Mouse (Mus musculus) kidney, adult 11 months (tissue): Measurements from ENCODE around the gene Cpsf7.

Experiments used
- DNase-seq: peaks from one replicate; pipeline ENCODE4 v3.0.0; 2022

The Cpsf7 gene

DNA sequence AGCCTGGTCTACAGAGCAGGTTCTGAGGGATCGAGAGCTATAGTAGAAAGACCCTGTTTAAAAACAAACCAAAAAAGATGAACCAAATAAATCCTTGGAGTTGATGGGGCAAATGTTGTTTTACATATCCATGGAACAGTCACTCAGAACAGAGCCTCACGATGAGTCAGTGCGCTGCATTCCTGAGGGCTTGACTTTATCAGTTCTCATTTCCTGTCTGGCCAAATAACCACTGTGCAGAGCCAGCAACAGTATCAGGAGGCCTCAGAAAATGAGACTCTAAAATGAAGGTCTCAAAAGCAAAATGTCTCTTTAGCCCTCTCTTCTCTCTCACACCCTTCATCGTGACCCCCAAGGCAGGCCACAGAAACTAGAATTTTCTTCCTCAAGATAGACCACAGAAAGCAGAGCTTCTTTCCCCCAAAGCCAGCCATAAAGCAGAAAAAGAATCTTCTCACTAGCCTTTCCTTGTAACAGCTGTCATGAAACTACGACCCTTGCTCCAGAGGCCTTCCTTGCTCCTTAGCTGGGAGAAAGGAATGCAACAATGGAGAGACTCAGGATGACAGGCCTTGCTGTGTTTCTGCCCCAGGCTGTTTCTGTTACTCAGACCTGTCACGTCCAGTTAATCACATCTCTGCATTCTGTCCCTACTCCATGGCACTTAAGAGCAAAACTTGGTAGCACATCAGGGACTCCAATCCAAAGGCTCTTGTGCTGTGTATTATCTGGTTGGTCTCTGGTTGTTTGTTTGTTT lies 36.7 kb downstream of the Cpsf7 start:
- no peak for DNase-seq

DNA sequence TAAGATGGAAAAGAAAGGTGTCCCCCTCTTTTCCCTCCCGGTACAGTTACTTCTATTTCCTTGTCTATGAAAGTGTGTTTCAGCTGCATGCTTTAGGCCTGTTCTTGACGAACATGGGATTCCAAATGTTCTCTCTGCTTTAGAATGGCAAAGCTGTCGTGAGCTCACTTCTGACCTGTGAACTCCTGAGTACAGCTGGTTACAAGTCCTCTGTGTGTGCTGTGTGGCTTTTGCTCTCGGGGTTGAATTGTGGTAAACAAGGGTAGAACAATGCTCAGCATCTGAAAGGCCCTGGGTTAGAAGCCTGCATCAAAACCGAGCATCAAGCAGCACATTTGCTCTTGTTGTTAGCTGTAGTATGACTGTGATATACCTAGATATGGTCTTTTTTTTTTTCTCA lies 37.3 kb downstream of the Cpsf7 start:
- no peak for DNase-seq

DNA sequence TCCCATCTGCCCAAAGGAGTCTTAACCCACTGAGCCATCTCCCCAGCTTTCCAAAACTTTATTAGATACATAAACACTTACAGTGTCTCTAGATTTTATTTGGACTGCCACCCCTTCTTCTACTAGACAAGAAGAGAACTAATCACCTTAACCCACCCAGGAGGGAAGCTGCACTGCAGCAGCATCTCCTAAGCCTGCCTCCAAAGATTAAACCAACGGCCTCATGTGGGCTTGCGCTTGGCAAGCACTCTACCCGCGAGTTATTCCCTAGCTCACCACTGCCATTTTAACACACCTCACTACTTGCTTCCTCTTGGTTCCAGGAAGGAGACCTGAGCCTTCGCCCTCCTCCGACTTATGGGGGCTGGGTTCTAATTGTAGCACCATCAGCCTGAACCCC lies 39.2 kb downstream of the Cpsf7 start:
- DNase-seq = no peak

DNA sequence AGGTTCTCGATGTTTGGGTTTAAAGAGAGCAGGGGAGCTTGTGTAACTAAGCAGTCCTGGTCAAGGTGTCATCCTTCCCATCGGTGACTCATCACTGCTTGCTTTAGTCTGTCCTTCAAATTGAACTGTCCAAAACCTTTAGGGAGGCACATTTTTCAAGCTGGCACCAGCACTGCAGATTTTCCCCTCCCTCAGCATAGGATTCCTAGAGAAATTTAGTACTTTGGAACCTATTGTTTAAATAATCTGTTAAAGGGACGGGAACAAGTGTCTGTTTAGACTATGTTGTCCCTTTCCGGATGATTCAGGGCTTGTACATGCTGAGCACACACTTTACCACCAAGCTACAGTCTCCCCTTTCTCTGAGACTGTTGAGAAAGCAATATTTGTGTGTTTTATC lies 40.2 kb downstream of the Cpsf7 start:
- DNase-seq = no peak

DNA sequence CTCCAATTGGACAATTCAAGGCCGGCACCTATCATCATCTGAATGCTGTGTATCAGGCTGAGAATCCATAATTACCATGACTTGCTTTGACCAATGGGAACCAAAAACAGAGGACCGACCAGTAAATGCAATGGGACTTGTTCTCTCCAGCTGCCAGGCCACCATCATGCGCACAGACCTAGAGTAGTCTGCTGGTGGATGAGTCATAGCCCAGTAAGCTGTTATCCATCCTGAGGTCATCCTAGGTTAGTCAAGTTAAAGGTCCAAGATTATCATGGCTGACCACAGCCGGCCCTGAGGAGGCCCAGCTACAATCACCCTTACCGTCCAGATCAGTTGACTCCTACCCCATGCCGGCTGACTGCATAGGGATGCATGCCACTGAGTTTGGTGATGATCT lies 44.6 kb downstream of the Cpsf7 start:
- no peak for DNase-seq

DNA sequence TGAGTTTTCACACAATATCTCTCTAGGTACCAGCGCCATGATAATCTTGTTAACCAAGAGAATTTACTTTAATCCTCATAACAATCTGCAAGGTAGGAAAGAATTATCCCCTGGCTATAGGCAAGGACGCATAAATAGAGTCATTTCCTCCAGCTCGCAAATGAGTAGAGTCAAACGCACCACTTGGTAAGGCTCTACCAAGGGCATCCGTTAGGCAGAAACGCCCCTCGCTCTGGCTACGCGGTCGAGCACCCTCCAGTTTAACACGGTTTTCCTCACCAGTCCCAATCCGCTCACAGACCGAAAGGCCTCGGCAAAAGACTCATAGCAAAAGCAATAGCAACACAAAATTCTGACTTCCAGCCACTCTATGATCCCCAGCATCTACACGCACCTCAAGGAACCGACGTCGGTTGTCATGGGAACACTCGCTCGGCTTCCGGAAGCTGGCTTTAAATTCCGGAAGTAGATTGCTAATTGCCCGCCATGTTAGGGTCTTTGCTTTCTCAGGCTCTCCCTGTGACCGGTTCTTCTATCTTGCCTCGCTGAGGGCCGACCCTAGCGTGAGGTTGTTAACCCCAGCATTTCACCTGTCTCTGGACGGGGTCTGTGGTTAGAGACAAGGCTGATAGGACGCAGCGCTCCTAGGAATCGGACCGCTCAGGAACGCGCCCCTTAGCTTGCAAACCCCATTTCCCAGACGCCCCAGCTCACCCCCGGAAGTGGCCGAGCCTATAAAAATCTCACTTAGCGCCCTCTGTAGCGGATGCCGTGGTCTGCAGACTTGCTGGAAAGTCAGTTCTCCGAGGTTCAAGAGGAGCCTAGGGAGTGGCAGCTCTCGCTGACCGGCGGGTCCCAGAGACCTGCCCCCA lies 51.9 kb downstream of the Cpsf7 start, which contains the start of the genes Cyb561a3 and Tmem138:
Cyb561a3 (plus strand) TSS at position 483 of the 872 bp plus-strand sequence.
Tmem138 (minus strand) TSS at position 673 of the 872 bp plus-strand sequence.
- peak; percentile 93 for DNase-seq

DNA sequence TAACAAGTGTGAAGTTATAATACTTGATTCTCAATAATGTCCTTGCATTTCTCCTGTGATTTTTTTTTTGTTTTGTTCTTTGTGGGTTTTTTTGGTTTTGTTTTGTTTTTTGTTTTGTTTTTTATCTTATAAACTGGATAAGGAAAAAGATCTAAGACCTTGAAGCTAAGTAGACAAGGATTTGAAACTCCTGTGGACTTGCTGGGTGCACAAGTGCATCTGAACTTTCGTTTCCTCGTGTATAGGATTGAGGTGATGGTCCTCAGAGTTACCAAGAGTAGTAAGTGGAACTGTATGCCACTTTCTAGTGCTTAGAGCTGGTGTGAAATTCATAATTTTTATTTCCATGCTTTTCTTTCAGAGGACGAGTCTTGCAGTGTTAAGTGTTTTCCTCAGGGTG lies 55.0 kb downstream of the Cpsf7 start:
- no peak for DNase-seq

DNA sequence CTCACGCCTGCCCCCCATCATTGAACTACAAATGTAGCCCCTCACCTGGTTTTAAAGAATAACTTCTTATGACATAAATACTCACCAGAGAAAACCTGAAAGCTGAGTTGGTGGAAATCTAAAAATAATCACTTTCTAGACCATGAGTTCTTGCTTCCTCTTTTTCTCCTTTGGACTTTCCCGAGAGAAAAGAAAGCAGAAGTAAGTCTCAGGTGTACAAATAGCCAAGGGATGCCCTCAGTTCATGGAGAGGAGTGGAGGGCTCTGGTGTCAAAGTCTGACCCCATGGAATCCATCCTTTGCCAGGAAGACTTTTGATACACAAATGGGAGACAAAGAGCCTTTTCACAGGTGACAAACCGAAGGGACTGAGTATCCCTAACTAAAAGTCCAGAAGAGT lies 55.7 kb downstream of the Cpsf7 start:
- no peak for DNase-seq

DNA sequence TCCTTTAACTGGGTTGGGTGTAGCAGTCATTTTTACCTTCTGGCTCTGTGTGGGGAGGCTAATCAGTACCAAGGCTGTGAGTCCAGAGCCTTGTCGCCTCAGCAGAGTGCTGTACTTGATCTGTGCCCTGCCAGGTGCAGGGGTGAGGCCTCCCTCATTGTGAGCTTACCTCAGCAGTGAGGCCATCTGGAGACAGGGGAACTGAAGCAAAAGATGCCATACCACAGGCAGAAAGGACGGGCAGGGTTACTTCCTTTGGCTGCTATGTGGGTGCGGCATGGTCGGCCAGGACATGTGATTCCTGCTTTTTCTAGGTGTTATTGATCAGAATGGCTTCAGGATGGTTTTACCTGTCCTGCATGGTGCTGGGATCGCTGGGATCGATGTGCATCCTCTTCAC lies 56.9 kb downstream of the Cpsf7 start:
- no peak for DNase-seq

DNA sequence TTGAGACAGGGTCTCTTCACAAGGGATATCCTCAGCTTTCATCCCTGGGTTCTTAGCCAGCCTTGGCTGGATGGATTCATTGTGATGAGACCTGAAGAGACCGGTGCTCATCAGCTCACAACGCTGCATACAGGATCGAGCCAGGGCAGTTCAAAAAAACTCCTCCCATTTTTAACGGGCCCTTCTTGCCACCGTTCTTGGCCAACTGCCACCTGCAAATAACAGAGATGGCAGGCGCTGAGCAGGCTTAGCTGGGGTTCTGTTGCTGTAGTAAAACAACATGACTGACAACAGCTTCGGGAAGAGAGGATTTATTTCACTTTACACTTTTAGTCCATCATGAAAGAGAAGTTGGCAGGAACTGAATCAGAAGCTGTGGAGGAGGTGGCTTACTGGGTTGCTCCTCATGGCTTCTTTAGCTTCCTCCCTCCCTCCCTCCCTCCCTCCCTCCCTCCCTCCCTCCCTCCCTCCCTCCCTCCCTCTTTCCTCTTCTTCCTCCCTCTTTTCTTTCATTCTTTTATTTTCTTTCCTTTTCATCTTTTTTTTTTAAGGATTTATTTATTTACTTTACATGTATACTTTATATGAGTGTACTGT lies 58.6 kb downstream of the Cpsf7 start:
- DNase-seq = no peak

DNA sequence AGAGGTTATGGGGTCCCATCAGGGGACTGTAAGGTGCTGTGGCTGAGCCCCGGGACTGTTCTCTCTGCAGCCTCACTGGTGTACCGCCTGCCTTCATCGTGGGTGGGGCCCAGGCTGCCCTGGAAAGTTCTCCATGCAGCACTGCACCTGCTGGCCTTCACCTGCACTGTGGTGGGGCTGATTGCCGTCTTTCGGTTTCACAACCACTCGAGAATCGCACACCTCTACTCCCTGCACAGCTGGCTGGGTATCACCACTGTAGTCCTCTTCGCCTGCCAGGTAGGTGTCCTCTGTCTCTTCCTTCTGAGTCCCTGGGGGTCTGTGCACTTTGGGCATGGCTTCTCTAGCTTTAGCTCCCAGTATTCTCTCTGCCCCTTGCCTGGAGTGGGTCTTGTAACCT lies 60.0 kb downstream of the Cpsf7 start:
- DNase-seq = no peak

DNA sequence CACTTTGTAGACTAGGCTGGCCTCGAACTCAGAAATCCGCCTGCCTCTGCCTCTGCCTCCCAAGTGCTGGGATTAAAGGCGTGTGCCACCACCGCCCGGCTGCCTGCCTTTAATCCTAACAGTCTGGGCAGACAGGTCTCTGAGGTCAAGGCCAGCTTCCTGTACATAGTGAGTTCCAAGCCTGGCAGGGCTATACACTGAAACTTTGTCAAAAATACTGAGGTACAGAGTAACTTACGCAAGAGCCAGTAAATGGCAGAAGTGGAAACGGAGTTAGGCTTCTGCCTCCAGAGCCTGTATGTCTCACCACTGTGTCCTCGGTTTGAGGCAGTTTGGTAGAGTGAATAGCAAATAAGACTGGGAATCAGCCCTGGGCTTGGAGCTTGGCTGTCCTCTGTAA lies 62.2 kb downstream of the Cpsf7 start:
- no peak for DNase-seq

DNA sequence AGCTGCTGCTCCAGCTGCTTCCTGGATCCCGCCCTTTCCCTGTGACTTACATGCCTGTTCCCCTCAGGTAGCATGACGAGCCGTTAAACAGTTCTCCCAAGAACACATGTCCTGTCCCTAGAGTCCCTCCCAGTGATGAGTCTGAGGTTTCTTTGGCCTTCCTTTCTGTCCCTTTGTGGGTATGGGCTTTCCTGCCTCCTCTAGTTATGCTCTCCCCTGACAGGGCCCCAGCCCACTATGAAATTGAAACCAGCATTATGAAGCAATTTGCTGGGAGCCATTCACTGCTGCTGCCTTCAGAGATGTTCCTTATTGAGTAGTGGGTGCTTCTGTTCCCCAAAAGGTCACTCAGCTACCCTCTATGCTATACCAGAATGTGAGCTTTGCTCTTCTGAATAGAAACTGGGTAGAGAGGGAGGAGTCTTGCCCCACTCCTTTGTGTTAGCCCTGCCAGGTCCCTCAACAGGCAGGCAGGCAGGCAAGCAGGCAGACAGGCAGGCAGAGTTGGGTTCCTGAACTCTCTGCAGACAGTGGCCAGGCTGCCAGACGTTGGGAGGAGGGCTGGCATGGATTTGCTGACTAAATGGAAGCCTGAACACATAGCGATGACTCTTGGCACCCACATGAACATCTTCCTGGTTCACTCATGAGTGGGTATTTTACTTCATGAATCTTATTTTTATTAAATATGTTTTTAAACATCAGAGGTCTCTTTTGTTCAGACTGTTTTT lies 64.2 kb downstream of the Cpsf7 start:
- DNase-seq = no peak

DNA sequence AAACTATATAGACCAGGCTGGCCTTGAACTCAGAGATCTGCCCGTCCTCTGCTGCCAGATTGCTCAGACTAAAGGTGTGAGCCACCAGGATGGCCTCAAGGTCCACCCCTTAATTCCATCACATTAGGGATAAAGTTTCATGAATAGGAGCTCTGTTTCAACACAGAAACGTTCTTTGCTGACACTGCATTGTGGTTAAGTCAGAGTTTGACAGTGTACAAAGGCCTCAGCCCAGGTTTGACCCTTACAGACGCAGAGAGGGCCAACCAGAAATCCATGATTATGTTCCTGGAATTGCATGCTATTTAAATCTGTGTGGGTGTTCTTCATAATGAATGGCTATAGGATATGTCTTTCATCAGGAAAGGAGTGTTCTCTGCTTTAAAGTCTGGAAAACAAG lies 65.2 kb downstream of the Cpsf7 start:
- DNase-seq = no peak

DNA sequence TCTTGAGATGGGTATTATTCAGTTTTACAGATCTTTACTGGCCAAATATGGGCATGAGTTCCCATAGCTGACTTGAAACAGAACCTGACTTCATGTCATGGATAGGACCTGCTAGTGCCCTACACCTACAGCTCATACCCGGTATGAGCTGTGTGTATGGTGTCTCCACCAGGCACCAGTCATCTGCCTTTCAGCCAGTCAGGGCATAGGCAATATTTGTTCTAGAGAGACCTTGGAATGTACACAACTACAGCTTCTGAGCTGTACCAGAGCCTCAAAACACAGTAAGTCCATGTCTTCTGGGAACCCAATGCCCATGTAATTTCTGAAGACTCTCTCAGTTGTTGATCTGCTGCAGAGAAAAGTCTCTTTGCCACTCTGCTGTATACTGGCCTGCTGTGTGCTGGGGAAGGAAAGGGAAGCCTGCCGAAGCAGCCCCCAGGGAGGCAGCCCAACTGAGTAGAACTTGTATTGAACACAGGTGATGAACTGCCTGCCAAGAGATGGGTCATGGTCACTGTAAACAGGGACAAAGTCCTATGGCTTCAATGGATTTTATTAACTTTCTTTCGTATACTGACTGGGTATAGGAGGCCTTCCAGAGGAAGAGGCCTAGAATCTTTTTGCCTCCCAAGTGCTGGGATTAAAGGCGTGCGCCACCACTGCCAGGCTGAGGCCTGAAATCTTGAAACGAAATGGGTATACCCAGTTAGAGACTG lies 66.8 kb downstream of the Cpsf7 start:
- DNase-seq = no peak
